8 mouse cellular contexts compared by ENCODE assay signal in the genomic region with DNA sequence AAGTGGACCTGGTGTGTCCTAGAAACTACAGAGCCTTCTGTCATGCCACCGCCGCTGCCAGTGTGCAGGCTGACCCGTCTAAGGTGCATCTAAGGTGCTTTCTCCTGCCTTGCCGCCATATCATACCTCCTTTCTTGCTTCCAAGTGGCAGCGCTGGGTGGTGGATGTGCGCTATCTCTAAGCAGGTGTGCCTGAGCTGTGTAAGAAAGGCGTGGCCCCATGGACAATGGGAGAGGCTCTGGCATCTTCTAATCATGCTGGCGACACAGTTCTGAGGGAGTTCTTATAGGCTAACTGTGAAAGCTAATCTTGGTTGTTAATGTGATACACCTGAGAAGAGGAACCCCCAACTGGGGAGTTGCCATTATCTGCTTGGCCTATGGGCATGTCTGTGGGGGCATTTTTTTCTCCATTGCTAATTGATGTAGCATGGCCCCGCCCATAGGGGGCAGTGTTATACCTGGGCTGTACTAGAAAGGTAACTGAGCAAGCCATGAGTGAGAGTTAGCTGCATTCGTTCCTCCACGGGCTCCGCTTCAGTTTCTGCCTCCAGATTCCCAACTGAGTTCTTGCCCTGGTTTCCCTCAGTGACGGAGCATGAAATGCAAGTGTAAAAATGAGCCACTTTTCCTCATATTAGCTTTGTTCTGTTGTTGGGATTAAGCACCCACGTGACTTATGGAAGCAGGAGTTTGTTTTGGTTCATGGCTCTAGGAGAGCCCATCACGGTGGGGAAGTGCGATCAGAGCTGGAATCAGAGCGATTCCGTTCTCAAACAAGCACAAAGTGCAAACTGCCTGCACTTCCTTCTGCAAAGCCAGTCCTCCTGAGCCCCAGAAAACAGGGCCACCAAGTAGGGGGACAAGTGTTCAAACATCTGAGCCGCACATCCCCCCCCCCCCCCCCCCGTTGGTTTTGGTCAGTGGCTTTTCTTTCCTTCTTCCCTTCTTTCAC. TPM values are rescaled to one million over a fixed set of nuclear protein-coding genes. Genes with fewer than 3 reads are reported as not detected.
DNase-seq lines count a peak whose midpoint lies in the region; ATAC-seq and TF ChIP-seq lines count a peak whose summit lies in the region.

No protein-coding gene starts in this region.

- no peak overlapping the region for H3K4me3 ChIP-seq in left cerebral cortex, adult 2 months
- H3K4me3 ChIP-seq in heart, embryonic 16.5 days (ENCODE audit: low read length): peak overlapping the region; percentile 17
- 0 out of 2 replicates have a peak overlapping the region, but pooled peaks have one; percentile 23 for H3K4me3 ChIP-seq in limb, embryonic 10.5 days
- H3K4me3 ChIP-seq in midbrain, embryonic 14.5 days (replicated peaks; ENCODE audit: low read depth, low read length): no peak overlapping the region

- TF ChIP-seq POLR2A in brain, embryonic 14.5 days (IDR thresholded peaks at IDR 0.05; ENCODE audit: borderline replicate concordance, extremely low read depth, insufficient read depth, insufficient read length, poor library complexity, severe bottlenecking): no peak

- no peak for ATAC-seq in heart, embryonic 16.5 days (replicated peaks; ENCODE audit: extremely low read depth, insufficient read depth, low FRiP score)
- ATAC-seq in midbrain, embryonic 14.5 days (ENCODE audit: low FRiP score, low TSS enrichment): no peak

- peak overlapping the region; percentile 55 for H3K4me2 ChIP-seq in heart, embryonic 16.5 days (ENCODE audit: low read depth, low read length)
- no peak overlapping the region; the same call in 1 of the 2 replicates for H3K4me2 ChIP-seq in midbrain, embryonic 14.5 days (ENCODE audit: low read length)

- peak in 1 of 2 experiments; percentile 22 for DNase-seq in left cerebral cortex, adult 2 months (ENCODE audit: extremely low spot score in 1 of 2, low spot score in 2 of 2)
- no peak for DNase-seq in left cerebral cortex, postnatal 14 days (ENCODE audit: low spot score in 2 of 2)
- peak; percentile 50 for DNase-seq in brain, embryonic 14.5 days (ENCODE audit: low read depth)
- DNase-seq in limb, embryonic 10.5 days (ENCODE audit: low spot score): peak; percentile 55
- DNase-seq in midbrain, embryonic 14.5 days: peak; percentile 47
- DNase-seq in gastrocnemius, postnatal 10 days: no peak
- DNase-seq in cerebellum, postnatal 4 days (ENCODE audit: low spot score in 2 of 2): no peak

- no peaks in the 10 kb centered on the region for H3K36me3 ChIP-seq in heart, embryonic 16.5 days (ENCODE audit: control insufficient read depth, insufficient read depth)
- no peaks in the 10 kb centered on the region for H3K36me3 ChIP-seq in limb, embryonic 10.5 days
- H3K36me3 ChIP-seq in midbrain, embryonic 14.5 days (ENCODE audit: control insufficient read depth, insufficient read depth, low read length): no peaks in the 10 kb centered on the region

- peak; percentile 53 for TF ChIP-seq CTCF in left cerebral cortex, adult 2 months (IDR thresholded peaks at IDR 0.05)
- peak; percentile 45; the same call in 1 of the 2 replicates for TF ChIP-seq CTCF in brain, embryonic 14.5 days (IDR thresholded peaks at IDR 0.05; ENCODE audit: borderline replicate concordance, extremely low read depth, insufficient read depth, insufficient read length)

- no peak overlapping the region for H3K27ac ChIP-seq in left cerebral cortex, adult 2 months
- H3K27ac ChIP-seq in heart, embryonic 16.5 days (ENCODE audit: low read length): no peak overlapping the region
- H3K27ac ChIP-seq in limb, embryonic 10.5 days: no peak overlapping the region
- H3K27ac ChIP-seq in midbrain, embryonic 14.5 days (replicated peaks; ENCODE audit: low read depth, low read length): no peak overlapping the region

- H3K9ac ChIP-seq in heart, embryonic 16.5 days (ENCODE audit: low read length): no peak overlapping the region
- H3K9ac ChIP-seq in midbrain, embryonic 14.5 days (replicated peaks; ENCODE audit: low read length): no peak overlapping the region

- H3K27me3 ChIP-seq in heart, embryonic 16.5 days (ENCODE audit: control insufficient read depth, insufficient read depth, low read length): no peaks in the 10 kb centered on the region
- H3K27me3 ChIP-seq in limb, embryonic 10.5 days (ENCODE audit: low read depth, poor library complexity, severe bottlenecking): no peaks in the 10 kb centered on the region
- H3K27me3 ChIP-seq in midbrain, embryonic 14.5 days (ENCODE audit: control insufficient read depth, insufficient read depth, low read length): no peaks in the 10 kb centered on the region

- H3K9me3 ChIP-seq in heart, embryonic 16.5 days (replicated peaks; ENCODE audit: control insufficient read depth, low read length): no peaks in the 10 kb centered on the region
- H3K9me3 ChIP-seq in limb, embryonic 10.5 days (replicated peaks): no peaks in the 10 kb centered on the region
- H3K9me3 ChIP-seq in midbrain, embryonic 14.5 days (ENCODE audit: control insufficient read depth, low read length): no peaks in the 10 kb centered on the region

- no peaks in the 10 kb centered on the region for H3K4me1 ChIP-seq in heart, embryonic 16.5 days (ENCODE audit: control insufficient read depth, insufficient read depth, low read length)
- H3K4me1 ChIP-seq in limb, embryonic 10.5 days: no peaks in the 10 kb centered on the region
- H3K4me1 ChIP-seq in midbrain, embryonic 14.5 days (ENCODE audit: control insufficient read depth, insufficient read depth, low read length): no peaks in the 10 kb centered on the region

- 57% methylated on average over 20 of the region's 20 CpGs for WGBS in heart, embryonic 16.5 days
- 60% methylated on average over 20 of the region's 20 CpGs for WGBS in limb, embryonic 10.5 days
- 51% methylated on average over 20 of the region's 20 CpGs for WGBS in midbrain, embryonic 14.5 days

- intact Hi-C loops in left cerebral cortex, adult 2 months (cut with DNase I): loop anchor here (2.0 kb wide), 1 partner anchor 282 kb away; no protein-coding TSS in a partner anchor
- intact Hi-C loops in left cerebral cortex, postnatal 14 days (cut with DNase I): no loop called here

RNA-seq across cellular contexts. Expression of a gene that starts 31.2 kb away (rescaled TPM):
- total RNA-seq in left cerebral cortex, adult 2 months (2021): 10 to 100 TPM in 1 of 2 experiments, 1 to 10 TPM in 1; 9.9 to 10.4 TPM
- 1 to 10 TPM; 7.1 to 9.8 TPM for total RNA-seq in left cerebral cortex, postnatal 14 days (2021)
- polyA plus RNA-seq in brain, embryonic 14.5 days (2012; rRNA removed): 4.2 and 4.8 TPM in 2 replicates
- 1.6 and 1.9 TPM in 2 replicates for polyA plus RNA-seq in heart, embryonic 16.5 days (2015; fragmentation: Nextera tagmentation; extraction: Ambion mirVana)
- polyA plus RNA-seq in limb, embryonic 10.5 days (2016; fragmentation: Nextera tagmentation; extraction: Ambion mirVana): 2.8 and 2.9 TPM in 2 replicates
- 2.1 and 2.6 TPM in 2 replicates for polyA plus RNA-seq in midbrain, embryonic 14.5 days (2014; fragmentation: Nextera tagmentation; extraction: Ambion mirVana)
- 1 to 10 TPM; 1.6 to 2.4 TPM for total RNA-seq in gastrocnemius, postnatal 10 days (2021)

Comparison
In these comparisons a context has a peak if more than half of its experiments do, and no peak if none do; other contexts are left out.
1. DNase-seq: peak in brain, embryonic 14.5 days (single experiment), limb, embryonic 10.5 days (single experiment) and midbrain, embryonic 14.5 days (single experiment); none in left cerebral cortex, postnatal 14 days (0 of 2), gastrocnemius, postnatal 10 days (single experiment) and cerebellum, postnatal 4 days (0 of 2).
2. H3K4me3 ChIP-seq: peak in heart, embryonic 16.5 days (single experiment) and limb, embryonic 10.5 days (single experiment); none in left cerebral cortex, adult 2 months (single experiment) and midbrain, embryonic 14.5 days (single experiment).